In the genomic region with DNA sequence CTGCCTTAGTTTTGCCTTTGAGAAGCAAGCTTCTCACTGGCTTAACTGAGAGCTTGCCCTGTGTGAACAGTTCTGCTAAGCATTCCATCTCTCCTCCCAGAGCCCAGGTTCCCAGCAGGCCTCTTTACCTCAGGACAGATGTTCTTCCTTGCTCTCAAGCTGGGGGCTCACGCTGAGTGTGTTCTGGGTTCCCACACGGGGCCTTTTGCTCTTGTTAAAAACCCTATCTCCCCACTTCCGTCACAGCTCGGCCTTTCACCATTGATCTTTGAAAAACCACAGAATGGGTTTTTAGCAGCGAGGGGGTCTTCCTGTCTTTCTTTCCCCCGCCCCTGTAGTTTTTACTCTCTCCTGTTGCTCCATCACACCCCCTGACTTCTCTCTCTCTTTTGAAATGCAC, we compare ENCODE assay signal across 25 mouse cellular contexts. TPM values are rescaled to one million over a fixed set of nuclear protein-coding genes. Genes with fewer than 3 reads are reported as not detected.
DNase-seq lines count a peak whose midpoint lies in the region; ATAC-seq lines count a peak whose summit lies in the region.
"Had no signal": no experiment of that assay in that cellular context is flagged by ENCODE, and none has a peak within 500 bp of the region (broad histone marks: within the 10 kb centered on the region; RNA-seq: fewer than 3 reads in every experiment).

No protein-coding gene starts in this region.

- no peak overlapping the region for H3K27ac ChIP-seq in liver, embryonic 11.5 days (ENCODE audit: low read depth, low read length)
- H3K27ac ChIP-seq: embryonic facial prominence, embryonic 12.5 days; hindbrain, embryonic 13.5 days; kidney, postnatal 0 days; midbrain, embryonic 13.5 days had no signal

- no peak overlapping the region for H3K4me2 ChIP-seq in liver, embryonic 11.5 days
- H3K4me2 ChIP-seq: embryonic facial prominence, embryonic 12.5 days; hindbrain, embryonic 13.5 days; midbrain, embryonic 13.5 days had no signal

- H3K9me3 ChIP-seq in liver, embryonic 11.5 days (ENCODE audit: control insufficient read depth, low read length), result no peaks in the 10 kb centered on the region
- H3K9me3 ChIP-seq: embryonic facial prominence, embryonic 12.5 days; heart, embryonic 10.5 days had no signal

- H3K4me3 ChIP-seq in liver, embryonic 11.5 days (ENCODE audit: low read depth, low read length), result no peak overlapping the region
- H3K4me3 ChIP-seq: embryonic facial prominence, embryonic 12.5 days; hindbrain, embryonic 13.5 days; midbrain, embryonic 13.5 days had no signal

- WGBS in liver, embryonic 11.5 days, result 27% methylated on average over 6 of the region's 6 CpGs

- ATAC-seq in granulocyte monocyte progenitor cell, adult 5-6 weeks (replicated peaks; ENCODE audit: poor library complexity, severe bottlenecking), result peak; percentile 21
- ATAC-seq in liver, embryonic 11.5 days (replicated peaks; ENCODE audit: low FRiP score), result no peak
- ATAC-seq: forebrain, postnatal 0 days; liver, postnatal 0 days had no signal

- no peak overlapping the region for H3K9ac ChIP-seq in liver, embryonic 11.5 days (ENCODE audit: low read depth, low read length)
- H3K9ac ChIP-seq: embryonic facial prominence, embryonic 12.5 days; forebrain, postnatal 0 days; hindbrain, embryonic 13.5 days; liver, postnatal 0 days; midbrain, embryonic 13.5 days had no signal

- no peaks in the 10 kb centered on the region; the same call in 1 of the 2 replicates for H3K27me3 ChIP-seq in liver, embryonic 11.5 days (replicated peaks; ENCODE audit: control insufficient read depth, insufficient read depth, low read length)
- H3K27me3 ChIP-seq: embryonic facial prominence, embryonic 12.5 days; hindbrain, embryonic 13.5 days; midbrain, embryonic 13.5 days; Patski had no signal

- peak; percentile 17 to 29 for DNase-seq in spleen, postnatal 36 days (ENCODE audit: low spot score in 2 of 2)
- no peak for DNase-seq in spleen, postnatal 14 days (ENCODE audit: low spot score in 2 of 2)
- DNase-seq in thymus, adult 18-20 months, result peak; percentile 53 to 73
- peak; percentile 71 for DNase-seq in thymus, postnatal 4 days
- no peak for DNase-seq in cerebellum, postnatal 14 days
- DNase-seq in adrenal gland, adult 18-20 months (ENCODE audit: low spot score in 2 of 2), result no peak
- no peak for DNase-seq in liver, embryonic 11.5 days (ENCODE audit: low spot score)
- DNase-seq: B cell, adult 2 months; cerebellum, adult 9-10 months; forebrain, postnatal 0 days; gastrocnemius, postnatal 36 days; left cerebral cortex, postnatal 4 days; liver; liver, postnatal 0 days had no signal

- H3K36me3 ChIP-seq in liver, embryonic 11.5 days (ENCODE audit: control insufficient read depth, insufficient read depth, low read length), result no peaks in the 10 kb centered on the region
- H3K36me3 ChIP-seq: embryonic facial prominence, embryonic 12.5 days; heart, embryonic 10.5 days; hindbrain, embryonic 13.5 days; midbrain, embryonic 13.5 days had no signal

- H3K4me1 ChIP-seq in liver, embryonic 11.5 days (replicated peaks; ENCODE audit: control insufficient read depth, insufficient read depth, low read length), result no peaks in the 10 kb centered on the region

RNA-seq across cellular contexts. Expression of a gene that starts 14.7 kb away (rescaled TPM):
- total RNA-seq in granulocyte monocyte progenitor cell, adult 5-6 weeks (2014; fragmentation: Nextera tagmentation), result not detected in 2 replicates
- not detected in 2 replicates for total RNA-seq in granulocyte monocyte progenitor cell, adult 5-6 weeks (2017)
- under 1 TPM in 1 of 2 experiments, not detected in 1; 0.99 TPM for total RNA-seq in adrenal gland, adult 18-20 months (2021)
- polyA plus RNA-seq in liver, embryonic 11.5 days (2014; fragmentation: Nextera tagmentation; extraction: Ambion mirVana), result 5.4 and 6.0 TPM in 2 replicates
- total RNA-seq: forebrain, postnatal 0 days; gastrocnemius, postnatal 36 days; heart, postnatal 25 days; left cerebral cortex, postnatal 4 days; megakaryocyte progenitor cell, adult 5-6 weeks had no signal
- polyA plus RNA-seq: embryonic facial prominence, embryonic 12.5 days; hindbrain, embryonic 13.5 days; midbrain, embryonic 13.5 days had no signal

RNA-seq across cellular contexts. Expression of a gene that starts 14.8 kb away (rescaled TPM):
- not detected in 2 replicates for total RNA-seq in granulocyte monocyte progenitor cell, adult 5-6 weeks (2014; fragmentation: Nextera tagmentation)
- 0.62 and 1.9 TPM in 2 replicates for total RNA-seq in granulocyte monocyte progenitor cell, adult 5-6 weeks (2017)
- under 1 TPM; 0.36 to 0.54 TPM for total RNA-seq in adrenal gland, adult 18-20 months (2021)
- polyA plus RNA-seq in liver, embryonic 11.5 days (2014; fragmentation: Nextera tagmentation; extraction: Ambion mirVana), result 0.12 and 0.19 TPM in 2 replicates
- total RNA-seq: forebrain, postnatal 0 days; gastrocnemius, postnatal 36 days; heart, postnatal 25 days; layer of hippocampus, adult 18-20 months; left cerebral cortex, postnatal 4 days had no signal
- polyA plus RNA-seq: cortical plate, adult 2 months had no signal

Comparison
In these comparisons a context has a peak if more than half of its experiments do, and no peak if none do; other contexts are left out.
1. DNase-seq: peak in spleen, postnatal 36 days (2 of 2), thymus, adult 18-20 months (2 of 2) and thymus, postnatal 4 days (single experiment); none in spleen, postnatal 14 days (0 of 2), cerebellum, postnatal 14 days (0 of 2), adrenal gland, adult 18-20 months (0 of 2) and liver, embryonic 11.5 days (single experiment).